Mouse (Mus musculus): Measurements from ENCODE around the gene Abl1. TPM values are rescaled to one million over a fixed set of nuclear protein-coding genes. Genes with fewer than 3 reads are reported as not detected.

Gene Abl1
- polyA plus RNA-seq, 1 experiment from 2014 or later, result 46.2 TPM

DNA sequence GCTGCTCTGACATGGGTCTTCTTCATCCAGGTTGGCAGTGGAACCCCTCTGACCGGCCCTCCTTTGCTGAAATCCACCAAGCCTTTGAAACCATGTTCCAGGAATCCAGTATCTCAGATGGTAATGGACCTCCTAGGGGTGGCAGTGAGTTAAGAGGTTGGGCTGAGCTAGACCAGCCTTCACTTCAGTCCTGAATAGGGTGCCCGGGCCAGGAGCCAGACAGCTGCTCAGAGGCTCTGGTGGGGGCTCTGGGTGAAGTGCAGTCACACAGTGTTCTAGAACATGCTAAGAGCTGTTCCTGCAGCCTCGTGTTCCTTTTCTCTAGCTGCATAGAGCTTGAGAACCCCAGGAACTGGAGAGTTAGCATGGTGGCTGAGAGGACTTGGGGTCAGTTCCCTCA lies 108.8 kb downstream of the Abl1 start:
- Histone ChIP-seq H3K4me2 (no peak overlapping the region), H3K9ac (no peak overlapping the region), H3K27me3 (no peaks in the 10 kb centered on the region), H3K4me3 (replicated peaks) (no peak overlapping the region), H3K36me3 (peaks cover 99% of the 10 kb centered on the region), H3K9me3 (replicated peaks) (no peaks in the 10 kb centered on the region), H3K4me1 (peaks cover 9% of the 10 kb centered on the region; the same call in 1 of the 2 replicates), H3K27ac (no peak overlapping the region)
- WGBS, result 91% methylated on average over 3 of the region's 3 CpGs
- no peak for ATAC-seq (replicated peaks; ENCODE audit: low FRiP score)

GRCm38 (mm10) chr2:31801416-31801815 lies 113.2 kb downstream of the Abl1 start:
- 90% methylated on average over 9 of the region's 9 CpGs for WGBS
- H3K4me2 ChIP-seq, result no peak overlapping the region
- ATAC-seq (replicated peaks; ENCODE audit: low FRiP score), result no peak

GRCm38 (mm10) chr2:31802811-31803210 lies 114.6 kb downstream of the Abl1 start:
- H3K27ac ChIP-seq, result no peak overlapping the region
- H3K9me3 ChIP-seq (replicated peaks), result no peaks in the 10 kb centered on the region
- WGBS, result 87% methylated on average over 8 of the region's 8 CpGs
- H3K27me3 ChIP-seq, result no peaks in the 10 kb centered on the region
- H3K4me3 ChIP-seq (replicated peaks), result no peak overlapping the region
- H3K4me1 ChIP-seq, result peaks cover 62% of the 10 kb centered on the region
- H3K4me2 ChIP-seq, result no peak overlapping the region
- no peak for ATAC-seq (replicated peaks; ENCODE audit: low FRiP score)
- H3K9ac ChIP-seq, result no peak overlapping the region
- H3K36me3 ChIP-seq, result peaks cover 68% of the 10 kb centered on the region

More at GRCm38 (mm10) chr2:31801416-31801815, 113.2 kb downstream of the Abl1 start:
- H3K9ac ChIP-seq, result no peak overlapping the region
- peaks cover 82% of the 10 kb centered on the region for H3K36me3 ChIP-seq
- H3K9me3 ChIP-seq (replicated peaks), result no peaks in the 10 kb centered on the region
- no peak overlapping the region for H3K4me3 ChIP-seq (replicated peaks)
- no peak overlapping the region for H3K27ac ChIP-seq
- H3K4me1 ChIP-seq, result peaks cover 48% of the 10 kb centered on the region
- no peaks in the 10 kb centered on the region for H3K27me3 ChIP-seq

DNA sequence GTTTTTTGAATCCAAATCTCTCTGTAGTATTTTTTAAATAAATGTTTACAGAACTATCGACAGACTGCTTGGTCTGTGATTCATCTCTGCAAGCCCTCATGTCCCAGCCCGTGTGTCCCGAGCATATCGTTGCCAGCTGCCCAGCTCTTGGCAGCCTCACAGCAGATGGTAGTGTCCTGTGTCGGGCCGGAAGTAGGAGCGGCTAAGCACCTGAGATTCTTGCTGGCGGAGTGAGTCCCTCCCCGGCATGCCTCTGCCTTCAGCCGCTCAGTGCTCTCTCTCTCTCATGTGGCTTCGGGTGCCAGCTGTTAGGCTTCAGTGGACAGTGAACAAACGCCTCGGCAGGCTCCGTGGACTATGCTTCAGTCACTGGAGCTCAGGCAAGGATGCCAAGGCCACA lies 115.3 kb downstream of the Abl1 start:
- Histone ChIP-seq H3K36me3 (peaks cover 61% of the 10 kb centered on the region), H3K9ac (no peak overlapping the region), H3K4me3 (replicated peaks) (no peak overlapping the region), H3K27me3 (no peaks in the 10 kb centered on the region), H3K4me1 (peaks cover 69% of the 10 kb centered on the region), H3K4me2 (no peak overlapping the region), H3K9me3 (replicated peaks) (no peaks in the 10 kb centered on the region), H3K27ac (no peak overlapping the region)
- ATAC-seq (replicated peaks; ENCODE audit: low FRiP score), result 0 out of 2 replicates have a peak, but pooled peaks have one; percentile 7
- 61% methylated on average over 14 of the region's 14 CpGs for WGBS

GRCm38 (mm10) chr2:31806639-31807382 lies 118.6 kb downstream of the Abl1 start:
- Histone ChIP-seq H3K36me3 (peaks cover 28% of the 10 kb centered on the region), H3K4me3 (replicated peaks) (no peak overlapping the region), H3K4me2 (no peak overlapping the region), H3K9me3 (replicated peaks) (no peaks in the 10 kb centered on the region), H3K4me1 (peaks cover 83% of the 10 kb centered on the region), H3K27ac (peak overlapping the region; percentile 59), H3K27me3 (no peaks in the 10 kb centered on the region), H3K9ac (no peak overlapping the region)
- ATAC-seq (replicated peaks; ENCODE audit: low FRiP score), result no peak
- 45% methylated on average over 9 of the region's 9 CpGs for WGBS

DNA sequence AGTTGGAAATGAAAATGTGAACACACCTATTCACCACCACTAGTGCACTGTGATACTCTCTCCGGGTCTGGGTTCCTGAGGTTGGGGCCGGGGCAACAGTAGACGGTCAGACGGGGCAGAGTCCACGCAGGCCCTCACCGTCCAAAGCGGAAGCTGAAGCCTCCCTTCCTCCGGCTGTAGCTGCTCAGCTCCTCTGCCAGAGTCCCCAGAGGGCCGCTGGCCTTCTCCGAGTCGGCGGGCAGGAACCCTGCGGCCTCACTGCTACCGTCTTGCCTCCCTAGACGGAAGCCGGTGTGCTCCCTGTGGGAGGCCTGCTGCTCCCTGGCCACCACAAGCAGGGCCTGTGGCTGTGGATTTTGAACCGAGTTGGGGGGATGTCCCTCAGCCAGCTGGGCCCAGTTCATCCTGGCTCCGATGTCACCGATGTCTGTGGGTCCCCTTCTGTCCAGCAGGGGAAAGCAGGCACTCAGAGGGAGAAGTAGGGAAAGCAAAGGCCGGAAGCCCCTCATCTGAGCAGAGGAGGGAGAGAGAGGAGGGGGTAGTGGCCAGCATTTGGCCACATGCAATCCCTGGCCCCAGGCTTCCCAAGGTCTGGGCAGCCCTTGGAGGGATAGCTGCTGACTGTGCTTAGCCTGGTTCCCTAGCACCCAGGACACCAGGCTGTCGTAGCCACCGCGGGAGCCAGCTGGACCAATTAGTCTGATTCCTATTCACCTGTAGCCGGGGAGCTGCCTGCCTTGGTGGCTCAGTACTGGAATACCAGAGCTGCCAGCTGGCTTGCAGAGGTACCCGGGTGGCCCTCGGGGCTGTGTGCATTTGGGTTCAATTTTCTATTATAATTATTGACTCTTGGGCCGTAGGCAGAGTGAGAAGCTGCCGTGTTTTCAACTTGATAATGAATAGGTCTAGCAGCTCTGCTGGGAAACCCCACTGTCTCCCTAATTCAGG lies 120.5 kb downstream of the Abl1 start:
- Histone ChIP-seq H3K9ac (0 out of 2 replicates have a peak overlapping the region, but pooled peaks have one; percentile 7), H3K4me1 (peaks cover 72% of the 10 kb centered on the region), H3K4me3 (replicated peaks) (no peak overlapping the region), H3K9me3 (replicated peaks) (no peaks in the 10 kb centered on the region), H3K27ac (peak overlapping the region; percentile 33), H3K27me3 (no peaks in the 10 kb centered on the region), H3K36me3 (peaks cover 9% of the 10 kb centered on the region), H3K4me2 (no peak overlapping the region)
- 30% methylated on average over 28 of the region's 28 CpGs for WGBS
- ATAC-seq (replicated peaks; ENCODE audit: low FRiP score), result no peak

DNA sequence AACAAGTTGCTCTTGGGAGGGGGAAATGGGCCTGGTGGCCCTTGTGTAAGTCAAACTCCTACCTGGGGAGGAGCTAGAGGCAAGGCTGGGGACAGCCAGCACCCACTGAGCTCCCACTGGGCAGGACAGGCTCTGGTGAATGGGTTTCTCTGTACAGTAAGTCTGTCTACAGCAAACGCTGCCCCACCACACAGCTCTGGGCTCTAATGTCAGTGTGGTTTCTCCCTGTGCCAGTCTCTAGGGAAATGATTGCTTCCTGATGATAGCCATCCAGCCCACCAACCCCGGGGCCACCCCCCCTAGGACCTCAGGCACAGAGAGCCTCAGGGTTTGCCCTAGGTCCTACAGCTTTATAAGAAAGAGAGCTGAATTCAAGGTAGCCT lies 121.2 kb downstream of the Abl1 start:
- Histone ChIP-seq H3K36me3 (peaks cover 3% of the 10 kb centered on the region; the same call in 1 of the 2 replicates), H3K4me2 (no peak overlapping the region), H3K9me3 (replicated peaks) (no peaks in the 10 kb centered on the region), H3K4me1 (peaks cover 65% of the 10 kb centered on the region), H3K4me3 (replicated peaks) (no peak overlapping the region), H3K27ac (no peak overlapping the region), H3K27me3 (no peaks in the 10 kb centered on the region), H3K9ac (no peak overlapping the region)
- ATAC-seq (replicated peaks; ENCODE audit: low FRiP score), result no peak
- 65% methylated on average over 2 of the region's 2 CpGs for WGBS

- H3K27me3 ChIP-seq, result no peaks in the 10 kb centered on the region
- 49% methylated on average over 12 of the region's 12 CpGs for WGBS
- peaks cover 57% of the 10 kb centered on the region for H3K4me1 ChIP-seq
- H3K27ac ChIP-seq, result no peak within 1 kb of the TSS
- H3K4me2 ChIP-seq, result no peak within 1 kb of the TSS
- H3K9me3 ChIP-seq (replicated peaks), result no peaks in the 10 kb centered on the region
- H3K9ac ChIP-seq, result no peak within 1 kb of the TSS
- ATAC-seq (replicated peaks; ENCODE audit: low FRiP score), result no peak
- H3K4me3 ChIP-seq (replicated peaks), result no peak within 1 kb of the TSS
- H3K36me3 ChIP-seq, result no peaks in the 10 kb centered on the region
These were observed 122.3 kb downstream of the Abl1 start, which contains the start of gene Qrfp for GRCm38 (mm10) chr2:31810444-31810843. Gene Qrfp (minus strand): TSS chr2:31810580.

DNA sequence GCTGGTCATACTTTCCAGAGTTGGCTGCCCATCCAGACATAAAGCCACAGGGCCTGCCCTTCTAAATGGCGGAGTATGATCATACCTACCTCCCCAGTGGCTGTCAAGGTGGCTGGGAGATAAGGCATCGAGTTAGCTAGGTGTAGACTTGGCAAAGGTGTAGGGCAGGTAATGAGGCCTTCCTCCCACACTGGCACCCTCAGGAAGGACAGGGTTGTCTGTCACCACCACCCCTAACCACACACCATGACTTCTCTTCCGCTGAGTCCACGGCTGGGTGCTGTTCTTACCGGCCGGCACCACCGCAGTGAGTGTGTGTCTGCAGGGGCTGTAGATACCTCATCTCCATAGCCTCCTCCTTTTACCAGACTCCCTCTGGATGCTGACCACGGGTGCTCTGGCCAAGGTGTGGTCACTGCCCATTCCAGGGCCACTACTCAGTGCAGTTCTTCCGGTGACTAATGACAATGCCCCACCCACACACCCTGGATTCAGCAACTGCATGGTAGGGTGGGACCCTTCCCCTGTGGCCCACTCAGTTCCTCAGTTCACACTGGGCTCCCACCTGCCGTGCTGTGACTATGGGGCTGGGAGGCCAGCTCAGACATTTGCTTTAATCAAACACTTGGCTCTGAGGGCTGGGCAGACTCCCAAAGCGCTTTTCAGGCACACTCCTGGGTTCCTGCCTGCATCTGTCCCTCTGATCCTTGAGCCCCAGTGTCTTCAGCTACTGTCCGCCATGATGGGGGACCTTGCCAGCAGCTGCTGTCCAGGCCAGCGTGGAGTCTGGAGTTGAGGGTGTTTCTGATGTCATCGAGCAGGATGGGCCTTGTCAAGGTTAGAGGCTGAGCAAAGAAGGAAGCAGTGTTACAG lies 123.1 kb downstream of the Abl1 start:
- Histone ChIP-seq H3K9me3 (replicated peaks) (no peaks in the 10 kb centered on the region), H3K36me3 (no peaks in the 10 kb centered on the region), H3K27ac (no peak overlapping the region), H3K4me3 (replicated peaks) (no peak overlapping the region), H3K27me3 (no peaks in the 10 kb centered on the region), H3K4me1 (peaks cover 50% of the 10 kb centered on the region), H3K9ac (no peak overlapping the region), H3K4me2 (no peak overlapping the region)
- ATAC-seq (replicated peaks; ENCODE audit: low FRiP score), result no peak
- 83% methylated on average over 14 of the region's 14 CpGs for WGBS

DNA sequence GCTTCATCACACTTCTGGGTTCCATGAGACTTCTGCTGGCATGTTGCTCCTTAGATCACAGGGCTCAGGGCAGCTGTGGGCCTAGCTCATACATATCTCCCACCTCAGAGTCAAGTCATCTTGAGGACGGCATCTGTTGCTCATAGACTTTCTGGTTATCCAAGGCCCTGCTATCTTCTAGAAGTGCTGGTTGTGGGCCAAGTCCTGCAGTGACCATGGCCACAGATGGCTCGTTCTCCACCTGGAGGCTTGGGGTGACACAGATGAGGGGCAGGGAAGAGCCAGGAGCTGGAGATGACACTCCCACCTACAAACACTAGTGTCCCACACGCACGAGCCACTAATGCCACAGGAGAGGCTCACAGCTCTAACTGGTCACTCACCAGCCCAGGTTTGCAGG lies 125.5 kb downstream of the Abl1 start:
- no peak overlapping the region for H3K4me2 ChIP-seq
- H3K4me1 ChIP-seq, result peaks cover 27% of the 10 kb centered on the region
- no peak overlapping the region for H3K9ac ChIP-seq
- WGBS, result 82% methylated on average over 4 of the region's 4 CpGs
- H3K9me3 ChIP-seq (replicated peaks), result no peaks in the 10 kb centered on the region
- no peak for ATAC-seq (replicated peaks; ENCODE audit: low FRiP score)
- no peak overlapping the region for H3K27ac ChIP-seq
- H3K4me3 ChIP-seq (replicated peaks), result no peak overlapping the region
- no peaks in the 10 kb centered on the region for H3K27me3 ChIP-seq
- no peaks in the 10 kb centered on the region for H3K36me3 ChIP-seq

DNA sequence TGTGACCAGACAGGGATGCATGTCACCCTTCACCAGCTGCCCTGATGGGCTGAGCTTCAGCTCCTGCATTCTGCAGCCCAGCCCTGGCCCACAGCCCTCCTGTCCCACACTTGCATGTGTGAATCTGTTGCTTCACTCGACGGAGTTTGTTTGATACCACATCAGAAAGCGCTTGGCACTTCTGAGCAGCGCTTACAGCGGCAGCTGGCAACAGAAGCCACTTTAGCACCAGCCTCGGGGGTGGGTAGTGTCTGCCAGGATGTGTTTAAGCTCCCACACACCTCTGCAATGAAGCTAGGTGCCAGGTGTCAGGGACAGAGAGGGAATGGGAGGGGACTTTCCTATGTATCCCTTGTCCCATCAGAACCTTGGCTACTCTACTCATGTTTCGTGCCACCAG lies 126.5 kb downstream of the Abl1 start:
- Histone ChIP-seq H3K27ac (no peak overlapping the region), H3K9ac (no peak overlapping the region), H3K4me3 (replicated peaks) (no peak overlapping the region), H3K27me3 (no peaks in the 10 kb centered on the region), H3K4me2 (no peak overlapping the region), H3K36me3 (no peaks in the 10 kb centered on the region), H3K9me3 (replicated peaks) (no peaks in the 10 kb centered on the region), H3K4me1 (peaks cover 16% of the 10 kb centered on the region)
- WGBS, result 80% methylated on average over 7 of the region's 7 CpGs
- no peak for ATAC-seq (replicated peaks; ENCODE audit: low FRiP score)
